Mouse (Mus musculus) naive thymus-derived CD4-positive, alpha-beta T cell, adult 2 months (primary cell): ENCODE results near the gene Trappc12.

Source experiments
- DNase-seq: peaks from one replicate; pipeline ENCODE4 v3.0.0-alpha.2; 2011; ENCODE audit warnings: low read depth

Trappc12 gene

GRCm38 (mm10) chr12:28688996-28689395 lies 61.3 kb downstream of the Trappc12 start:
- DNase-seq, result no peak

GRCm38 (mm10) chr12:28686199-28686879 lies 63.9 kb downstream of the Trappc12 start:
- DNase-seq, result no peak

- no peak for DNase-seq
Measured at GRCm38 (mm10) chr12:28685771-28686170, 64.5 kb downstream of the Trappc12 start.

- DNase-seq, result no peak
Measured at GRCm38 (mm10) chr12:28684674-28685073, 65.6 kb downstream of the Trappc12 start.

GRCm38 (mm10) chr12:28675925-28676209 lies 74.4 kb downstream of the Trappc12 start:
- no peak for DNase-seq

GRCm38 (mm10) chr12:28675121-28675924 lies 74.9 kb downstream of the Trappc12 start, which contains the start of gene Adi1:
Gene Adi1 (plus strand): TSS chr12:28675231.
- peak; percentile 89 for DNase-seq

GRCm38 (mm10) chr12:28674038-28674720 lies 76.1 kb downstream of the Trappc12 start:
- peak; percentile 28 for DNase-seq

- DNase-seq, result no peak
Measured at GRCm38 (mm10) chr12:28667287-28667686, 83.0 kb downstream of the Trappc12 start.

GRCm38 (mm10) chr12:28666734-28667133 lies 83.5 kb downstream of the Trappc12 start:
- no peak for DNase-seq

- DNase-seq, result no peak
Measured at GRCm38 (mm10) chr12:28662628-28663027, 87.6 kb downstream of the Trappc12 start.

- peak; percentile 91 for DNase-seq
Measured at GRCm38 (mm10) chr12:28649141-28650110, 100.8 kb downstream of the Trappc12 start, which contains the start of gene Rnaseh1. Gene Rnaseh1 (plus strand): TSS chr12:28649602.
